Comparison of ENCODE assay signal across 10 mouse cellular contexts in the genomic region with DNA sequence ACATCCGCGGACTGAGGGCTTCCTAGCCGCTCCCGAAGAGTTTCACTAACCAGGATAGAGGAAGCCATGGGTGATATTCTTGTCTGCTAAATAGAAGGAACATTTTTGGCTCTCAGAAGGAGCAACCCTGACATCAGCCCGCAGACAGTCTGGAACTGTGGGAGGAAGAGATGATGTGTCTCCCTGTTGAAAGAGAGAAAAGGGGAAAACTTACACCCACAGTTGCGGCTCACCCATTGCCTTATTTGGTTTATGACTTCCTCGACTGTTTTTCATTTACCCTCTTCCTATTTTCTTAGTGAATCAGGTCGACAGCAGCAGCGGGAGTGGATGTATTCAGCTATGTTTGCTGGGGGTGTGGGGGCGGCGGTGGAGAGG.
DNase-seq lines count a peak whose midpoint lies in the region; ATAC-seq lines count a peak whose summit lies in the region.
"Had no signal": no experiment of that assay in that cellular context is flagged by ENCODE, and none has a peak within 500 bp of the region (broad histone marks: within the 10 kb centered on the region; RNA-seq: fewer than 3 reads in every experiment).

No protein-coding gene starts in this region.

- no peaks in the 10 kb centered on the region for H3K27me3 ChIP-seq in limb, embryonic 12.5 days

- WGBS in limb, embryonic 12.5 days, result 28% methylated on average over 11 of the region's 11 CpGs

- peak; percentile 27 to 66 for DNase-seq in frontal cortex, adult 2 months (ENCODE audit: extremely low spot score in 1 of 2, low spot score in 1 of 2)
- DNase-seq in frontal cortex, postnatal 10 days (ENCODE audit: low spot score in 2 of 2), result no peak
- peak; percentile 34 for DNase-seq in kidney, postnatal 10 days
- DNase-seq in kidney, adult 8-10 months, result no peak
- peak; percentile 83 for DNase-seq in NIH3T3 (ENCODE audit: low read depth)
- DNase-seq in natural killer cell, adult 2 months (ENCODE audit: low spot score in 2 of 2), result no peak
- DNase-seq in cerebellum, postnatal 4 days (ENCODE audit: low spot score in 2 of 2), result no peak
- DNase-seq: cerebellum, adult 18-20 months had no signal

- H3K27ac ChIP-seq in limb, embryonic 12.5 days, result peak overlapping the region; percentile 62; the same call in 1 of the 2 replicates

- H3K4me2 ChIP-seq in limb, embryonic 12.5 days, result peak overlapping the region; percentile 53

- H3K4me1 ChIP-seq in limb, embryonic 12.5 days (replicated peaks), result peaks cover 21% of the 10 kb centered on the region

- no peak; the same call in 1 of the 2 replicates for ATAC-seq in limb, embryonic 12.5 days (ENCODE audit: insufficient number of reproducible peaks, insufficient read depth, low FRiP score, low TSS enrichment, low read depth)

- H3K9me3 ChIP-seq in limb, embryonic 12.5 days, result no peaks in the 10 kb centered on the region

- H3K36me3 ChIP-seq in limb, embryonic 12.5 days, result no peaks in the 10 kb centered on the region

- H3K4me3 ChIP-seq in limb, embryonic 12.5 days (replicated peaks), result peak overlapping the region; percentile 21
- H3K4me3 ChIP-seq: erythroblast, embryonic 14.5 days had no signal

- no peak overlapping the region; the same call in 1 of the 2 replicates for H3K9ac ChIP-seq in limb, embryonic 12.5 days (replicated peaks)

Comparison
In these comparisons a context has a peak if more than half of its experiments do, and no peak if none do; other contexts are left out.
1. DNase-seq: peak in frontal cortex, adult 2 months (2 of 2), kidney, postnatal 10 days (single experiment) and NIH3T3 (single experiment); none in frontal cortex, postnatal 10 days (0 of 2), kidney, adult 8-10 months (0 of 2), natural killer cell, adult 2 months (0 of 2) and cerebellum, postnatal 4 days (0 of 2).